Mouse (Mus musculus) ovary, postnatal 10 days (tissue): ENCODE measurements around the gene Tdgf1.
A peak's percentile ranks its signal among the peaks of the same experiment; 100 is the strongest.

Source experiments
- DNase-seq: peaks from one replicate; pipeline ENCODE4 v3.0.0; 2022; ENCODE audit warnings: low spot score

The Tdgf1 gene

DNA sequence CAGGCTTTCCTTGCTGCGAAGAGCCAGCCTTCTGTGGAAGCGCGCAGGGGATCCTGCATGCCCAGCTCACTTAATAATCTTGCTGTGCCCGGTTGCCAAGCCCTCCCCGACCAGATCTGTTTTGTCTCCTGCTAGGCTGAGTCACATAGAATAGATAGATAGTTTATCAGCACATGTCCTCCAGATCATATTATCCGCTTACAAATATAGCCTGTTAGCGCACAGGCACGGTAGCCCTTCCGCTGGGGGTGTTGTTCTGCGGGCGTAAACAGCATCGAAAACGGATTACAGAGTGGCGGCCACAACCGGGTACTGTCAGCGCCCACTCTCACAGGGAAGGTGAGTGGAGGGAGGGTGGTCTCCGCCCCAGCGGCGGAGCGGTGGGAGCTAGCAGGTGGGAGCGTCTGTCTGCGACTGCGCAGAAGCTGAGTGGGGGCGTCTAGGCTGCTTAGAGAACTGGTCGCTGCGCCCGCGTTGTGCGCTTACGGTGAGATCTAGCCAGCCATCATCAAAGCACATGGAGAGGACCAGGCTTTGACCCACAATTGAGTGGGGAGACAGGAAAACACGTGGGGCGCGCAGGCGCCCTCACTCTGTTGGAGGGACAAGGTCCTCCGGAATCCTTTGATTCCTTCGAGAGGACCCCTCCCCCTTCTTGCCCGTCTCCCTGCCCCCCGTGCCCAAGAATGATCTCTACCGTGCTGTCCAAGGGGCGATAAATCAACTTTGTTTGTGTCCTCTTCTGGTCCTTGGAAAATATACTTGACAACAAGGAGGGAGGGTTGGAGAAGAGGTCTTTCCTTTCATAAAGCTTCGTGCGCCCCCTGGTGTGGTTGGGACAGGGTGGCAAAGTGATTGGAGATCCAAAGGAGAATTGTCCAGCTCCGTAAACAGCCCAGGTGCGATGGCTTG, 7.8 kb upstream of the Tdgf1 start:
- DNase-seq = peak; percentile 53

DNA sequence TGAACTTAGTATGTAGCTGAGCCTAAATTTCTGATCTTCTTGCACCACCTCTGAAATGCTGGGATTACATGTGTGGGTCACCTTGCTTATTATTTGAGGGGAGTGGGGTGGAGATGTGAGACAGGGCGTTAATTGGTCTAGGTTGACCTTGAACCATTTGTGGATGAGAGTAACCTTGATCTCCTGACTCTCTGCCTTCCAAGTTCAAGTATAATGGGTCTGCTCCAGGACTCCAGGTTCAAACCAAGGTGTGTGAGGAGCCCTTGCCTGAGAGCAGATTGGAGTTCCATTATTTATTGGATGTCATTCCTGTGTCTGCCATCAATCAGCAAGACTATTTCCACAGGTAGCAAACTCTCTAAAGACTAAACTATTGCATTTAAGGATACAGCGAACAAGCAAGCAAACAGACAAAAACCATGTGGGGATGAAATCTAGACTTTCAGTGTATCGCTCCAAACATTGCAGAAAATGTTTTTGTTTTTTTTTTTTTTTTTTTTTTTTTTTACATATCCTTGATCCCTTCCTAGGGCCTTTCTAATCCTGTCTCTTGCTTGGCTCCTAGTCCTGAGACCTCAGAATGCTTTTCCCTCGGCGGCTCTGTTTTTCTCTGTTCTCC, 7.1 kb upstream of the Tdgf1 start:
- no peak for DNase-seq

DNA sequence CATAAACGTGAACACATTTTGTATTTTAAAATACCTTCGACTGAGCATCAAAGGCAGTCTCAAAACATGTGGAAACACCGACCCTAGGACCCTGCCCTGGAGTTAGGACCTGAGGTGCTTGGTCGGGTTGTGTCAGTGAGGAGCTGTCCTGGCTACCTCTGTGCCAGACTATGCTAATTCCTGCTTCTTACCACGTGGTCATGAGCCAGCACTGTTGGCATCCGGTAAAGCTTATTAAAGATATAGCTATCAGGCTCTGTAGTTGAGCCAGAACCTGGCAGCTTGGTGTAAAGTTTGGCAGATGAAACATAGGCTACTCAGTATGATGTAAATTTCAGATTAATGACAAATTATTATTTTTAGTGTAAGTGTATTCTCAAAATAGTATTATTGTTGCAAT, 6.4 kb upstream of the Tdgf1 start:
- no peak for DNase-seq

DNA sequence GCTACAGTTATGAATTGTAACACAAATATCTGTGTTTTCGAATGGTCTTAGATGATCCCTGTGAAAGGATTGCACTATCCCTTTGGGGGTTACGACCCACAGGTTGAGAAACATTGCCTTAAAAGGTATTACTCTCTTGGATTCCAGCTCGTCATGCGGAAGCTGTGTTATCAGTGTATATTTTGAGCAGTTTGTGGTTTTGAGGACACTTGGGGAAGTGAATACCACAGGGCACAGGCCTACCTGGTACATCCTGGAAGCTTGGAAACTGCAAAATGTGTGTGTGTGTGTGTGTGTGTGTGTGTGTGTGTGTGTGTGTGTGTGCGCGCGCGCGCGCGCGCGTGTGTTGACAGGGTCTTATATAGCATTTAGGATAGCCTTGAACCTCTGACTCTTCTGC, 5.9 kb upstream of the Tdgf1 start:
- no peak for DNase-seq

DNA sequence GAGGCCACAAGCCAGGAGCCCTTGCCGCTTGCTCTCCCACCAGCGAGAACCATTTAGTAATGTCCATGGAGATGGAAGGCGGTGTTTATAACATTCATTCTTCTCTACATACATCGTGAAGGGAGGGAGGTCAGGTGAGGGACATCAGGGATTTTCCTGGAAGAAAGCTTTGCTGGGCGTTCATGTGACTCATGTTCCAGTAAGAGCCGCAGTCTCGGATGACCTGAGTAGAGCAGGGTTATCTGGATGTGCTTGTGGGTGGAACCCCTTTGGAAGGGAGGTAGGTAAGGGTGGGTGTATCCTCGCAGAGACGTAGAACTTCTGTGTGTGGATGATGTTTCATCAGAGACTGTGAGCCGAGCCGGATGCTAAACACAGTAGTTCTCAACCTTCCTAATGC, 5.4 kb upstream of the Tdgf1 start, which contains the start of gene Lrrc2:
TSS of gene Lrrc2 (plus strand) at position 149 of the 400 bp plus-strand sequence.
- no peak for DNase-seq

DNA sequence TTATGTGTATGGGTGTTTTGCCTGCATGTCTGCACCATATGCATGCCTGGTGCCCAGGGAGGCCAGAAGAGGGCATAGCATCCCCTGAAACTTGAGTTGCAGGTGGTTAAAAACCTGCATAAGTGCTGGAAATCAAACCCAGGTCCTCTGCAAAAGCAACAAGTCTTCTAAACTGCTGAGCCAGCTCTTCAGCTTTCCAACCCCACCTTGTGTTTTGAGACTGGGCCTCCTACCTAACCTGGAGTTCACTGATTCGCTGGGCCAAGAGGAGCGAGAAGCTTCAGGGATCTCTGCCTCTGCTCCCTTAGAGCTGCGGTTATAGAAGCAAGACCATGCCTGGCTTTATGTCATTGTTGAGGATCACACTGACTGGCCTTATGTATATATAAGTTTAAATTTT, 4.2 kb upstream of the Tdgf1 start:
- DNase-seq = no peak

DNA sequence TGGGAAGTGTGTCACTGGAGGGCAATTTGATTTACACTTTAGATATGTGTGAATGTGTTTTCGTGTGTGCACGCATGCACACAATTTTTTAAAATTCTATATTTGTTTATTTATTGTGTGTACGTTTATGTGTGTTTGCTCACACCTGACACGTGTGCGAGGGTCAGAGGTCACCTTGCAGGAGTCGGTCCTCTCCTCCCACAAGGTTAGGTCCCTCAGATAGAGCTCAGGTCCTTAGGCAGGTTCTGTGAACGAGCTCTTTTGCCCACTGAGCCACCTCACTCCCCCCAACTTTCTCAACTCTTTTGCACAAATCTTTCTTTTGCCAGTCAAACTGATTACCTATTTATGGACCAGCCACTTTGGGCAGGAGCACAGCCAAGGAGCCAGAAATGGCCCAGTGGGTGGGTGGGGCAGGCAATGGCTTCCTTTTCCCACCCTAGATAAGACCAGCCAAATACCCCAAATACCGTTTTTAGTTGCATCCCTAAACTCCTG, 2.9 kb upstream of the Tdgf1 start:
- no peak for DNase-seq

DNA sequence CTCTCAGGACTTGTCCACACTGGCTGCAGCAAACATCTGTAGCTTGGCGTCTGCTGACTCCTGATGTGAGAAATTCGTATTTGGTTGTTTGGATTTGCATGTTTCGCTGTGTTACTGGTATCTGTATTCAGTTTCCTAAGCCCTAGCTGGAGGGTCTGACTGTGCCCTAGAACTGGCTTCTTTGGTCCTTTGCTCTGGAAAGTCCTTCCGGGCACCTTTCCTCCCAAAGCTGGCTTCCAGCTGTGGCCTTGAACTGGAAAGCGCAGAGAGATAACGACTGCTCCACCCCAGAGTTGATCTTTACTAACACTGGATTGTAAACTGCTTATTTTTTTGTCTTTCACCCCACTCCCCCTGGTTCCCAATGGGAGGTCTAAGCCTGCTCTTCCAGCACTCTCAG, 1.9 kb upstream of the Tdgf1 start:
- DNase-seq = no peak

DNA sequence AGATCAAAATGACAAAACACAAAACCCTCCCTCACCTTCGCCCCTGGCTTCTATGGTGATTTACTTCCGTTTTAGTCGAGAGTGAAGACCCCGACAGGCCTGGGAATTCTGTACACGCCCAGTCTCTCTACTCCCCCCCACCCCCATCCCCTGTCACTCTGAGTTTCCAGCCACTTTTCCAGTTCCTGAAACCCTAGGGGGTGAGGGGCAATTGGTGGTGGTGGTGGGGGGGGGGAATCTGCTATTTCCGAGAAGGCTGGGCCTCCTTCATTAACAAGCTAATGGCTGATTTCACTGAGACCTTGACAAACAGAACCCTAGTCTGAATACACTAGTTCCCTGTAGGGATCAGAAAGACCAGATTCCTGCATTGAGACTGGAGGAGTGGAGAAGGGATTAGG, 1.3 kb upstream of the Tdgf1 start:
- DNase-seq = no peak

DNA sequence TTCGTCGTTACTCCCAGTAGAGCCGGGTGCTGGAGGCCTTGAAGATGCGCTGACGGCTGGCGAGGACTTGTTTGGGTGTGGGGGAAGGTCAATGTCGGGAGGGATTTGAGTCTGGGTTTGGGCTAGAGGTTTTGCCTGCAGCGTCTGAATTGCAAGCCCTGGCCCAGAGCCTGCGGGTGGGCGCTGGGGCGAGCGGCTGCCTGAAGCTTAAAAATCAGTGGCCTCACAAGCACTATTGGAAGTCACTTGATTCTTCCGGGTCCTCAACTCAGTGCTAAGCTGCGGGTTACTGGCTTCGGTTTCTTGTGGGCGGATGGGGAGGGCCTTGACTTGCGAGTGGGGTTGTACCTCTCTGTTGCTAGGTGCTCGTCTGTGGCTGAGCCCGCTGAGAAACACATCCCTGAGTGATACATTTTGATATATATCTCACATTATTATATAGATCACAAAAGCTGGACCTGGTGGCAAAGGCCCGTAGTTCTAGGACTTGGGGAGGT, 638 bp upstream of the Tdgf1 start:
- no peak for DNase-seq

DNA sequence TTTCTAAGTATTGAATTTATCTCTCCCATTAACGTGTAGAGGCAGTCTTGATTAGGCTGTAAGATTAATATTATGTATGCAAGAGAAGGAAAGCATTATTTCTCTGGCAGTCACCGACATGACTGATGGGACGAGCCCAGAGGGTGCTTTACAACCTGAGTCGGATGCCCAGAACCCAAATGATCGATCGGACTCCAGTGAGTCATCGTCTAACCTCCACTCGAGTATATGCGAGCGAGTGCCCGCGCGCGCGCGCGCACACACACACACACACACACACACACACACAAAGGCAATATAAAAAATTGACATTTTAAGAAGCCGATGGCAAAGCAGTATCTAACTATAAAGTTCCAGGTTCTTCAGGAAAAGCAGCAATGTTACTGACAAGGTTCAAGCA, 615 bp downstream of the Tdgf1 start:
- no peak for DNase-seq

DNA sequence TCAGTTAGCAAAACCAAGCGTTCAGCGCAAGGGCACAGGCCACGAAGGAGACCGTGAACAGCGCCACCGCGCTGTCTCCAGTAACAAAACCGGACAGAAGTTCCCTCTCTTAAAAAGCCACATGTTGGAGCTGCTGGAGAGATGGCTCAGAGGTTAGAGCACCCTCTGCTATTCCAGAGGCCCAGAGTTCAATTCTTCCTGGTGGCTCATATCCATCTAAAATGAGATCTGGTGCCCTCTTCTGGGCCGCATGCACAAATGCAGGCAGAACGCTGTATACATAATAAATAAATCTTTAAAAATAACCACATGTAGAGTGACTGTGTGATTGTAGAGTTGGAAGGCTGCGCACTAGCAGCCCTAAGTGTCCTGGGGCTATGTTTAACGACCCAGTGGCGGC, 1.7 kb downstream of the Tdgf1 start:
- DNase-seq = no peak

DNA sequence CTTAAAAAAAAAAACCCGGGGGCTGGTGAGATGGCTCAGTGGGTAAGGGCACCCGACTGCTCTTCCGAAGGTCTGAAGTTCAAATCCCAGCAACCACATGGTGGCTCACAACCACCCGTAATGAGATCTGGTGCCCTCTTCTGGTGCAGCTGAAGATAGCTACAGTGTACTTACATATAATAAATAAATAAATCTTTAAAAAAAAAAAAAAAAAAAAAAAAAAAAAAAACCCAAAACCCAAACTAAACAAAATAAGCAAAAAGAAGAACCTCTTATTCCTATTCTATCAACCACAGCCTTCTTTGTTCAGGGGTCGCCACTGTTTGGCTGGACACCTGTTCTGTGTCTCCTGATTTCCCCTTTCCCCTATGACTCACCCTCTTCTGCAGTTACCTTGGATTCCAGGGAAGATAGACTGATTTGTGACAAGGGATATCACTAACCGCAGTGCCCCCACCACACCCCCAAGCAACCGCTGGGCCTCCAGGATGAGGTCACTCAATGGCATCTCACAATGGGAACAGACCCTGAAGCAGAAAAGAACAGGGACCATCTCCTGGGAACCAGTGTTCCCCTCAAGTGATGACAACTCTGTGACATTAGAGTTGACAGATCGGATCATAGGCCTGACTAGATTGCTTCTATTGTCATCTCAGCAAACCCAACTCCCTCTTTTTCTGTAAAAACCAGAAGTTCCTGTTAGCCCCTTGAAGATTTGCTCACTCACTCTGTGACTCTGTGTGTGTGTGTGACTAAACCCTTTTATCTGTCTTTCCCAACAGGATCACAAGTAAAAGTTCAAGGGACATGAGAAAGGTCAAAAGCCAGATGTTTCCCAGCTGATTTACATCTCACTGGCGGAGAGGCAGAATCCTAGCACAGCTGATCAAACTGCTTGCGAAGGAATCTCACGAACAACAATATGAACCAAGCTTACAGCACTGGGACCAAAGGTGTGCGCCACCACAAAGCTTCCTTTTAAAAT, 8.2 kb downstream of the Tdgf1 start:
- DNase-seq = no peak

DNA sequence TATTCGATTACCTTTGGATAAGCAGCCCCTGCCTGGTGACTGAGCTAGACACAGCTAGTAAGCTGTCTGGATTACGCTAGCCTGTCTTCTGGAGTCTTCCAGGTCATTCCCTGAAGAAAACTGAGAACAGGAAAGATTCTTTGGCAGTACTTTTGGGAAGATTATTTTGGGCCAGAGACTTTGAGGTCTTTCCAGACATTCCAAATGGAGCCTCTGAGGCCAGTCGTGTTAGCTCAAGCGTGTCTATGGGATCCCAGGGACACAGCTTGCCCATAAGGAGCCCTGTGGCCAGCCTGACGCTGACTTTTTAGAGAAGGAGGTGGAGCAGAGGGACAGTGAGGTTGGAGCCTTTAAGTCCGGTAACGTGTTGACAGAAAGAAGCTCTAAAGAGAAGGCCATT, 10.0 kb downstream of the Tdgf1 start:
- no peak for DNase-seq

DNA sequence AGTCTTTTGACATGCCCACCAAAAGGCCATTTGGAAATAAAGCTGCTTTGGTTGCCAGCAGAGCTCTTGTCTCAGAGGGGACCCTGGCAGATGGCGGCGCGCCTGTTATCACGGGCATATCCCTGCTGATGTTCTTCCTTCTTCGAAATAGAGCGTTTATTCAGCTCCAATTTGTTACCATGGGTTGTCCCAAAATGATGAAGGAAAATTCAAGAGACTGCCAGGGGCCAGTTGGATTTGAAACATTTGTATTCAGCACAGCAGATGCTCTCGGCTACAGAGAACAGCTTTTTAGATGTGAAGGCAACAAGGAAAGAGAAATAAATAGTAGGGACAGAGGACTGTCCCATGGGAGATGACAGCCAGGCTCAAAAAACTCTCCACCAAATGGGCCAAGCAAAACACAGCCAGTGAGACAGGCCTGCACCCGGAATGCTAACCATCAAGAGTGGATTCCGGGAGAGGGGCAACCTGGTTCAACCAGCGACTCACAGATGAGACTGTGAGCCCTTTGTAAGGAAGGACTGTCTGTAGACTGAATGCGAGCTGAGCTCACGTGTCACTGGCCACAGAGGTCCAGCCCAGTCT, 12.0 kb downstream of the Tdgf1 start:
- DNase-seq = no peak

DNA sequence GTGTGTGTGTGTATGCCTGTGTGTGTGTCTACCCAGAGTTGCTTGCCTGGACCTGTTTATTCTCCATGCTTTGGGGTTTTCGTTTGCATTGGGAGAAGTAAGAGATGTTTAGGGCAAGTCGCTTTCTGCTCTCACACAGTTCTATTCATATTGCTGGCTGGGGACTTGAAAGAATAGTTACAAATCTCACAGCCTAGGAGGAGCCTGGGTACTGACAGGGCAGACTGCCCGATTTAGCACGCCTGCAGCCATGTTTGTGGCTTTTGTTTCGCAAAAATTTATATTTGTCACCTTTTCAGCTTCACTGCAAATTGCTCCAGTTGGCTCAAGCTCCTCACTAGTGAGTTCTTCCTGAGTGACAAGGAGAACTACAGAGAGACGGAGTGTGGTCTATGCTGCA, 14.4 kb downstream of the Tdgf1 start:
- no peak for DNase-seq

DNA sequence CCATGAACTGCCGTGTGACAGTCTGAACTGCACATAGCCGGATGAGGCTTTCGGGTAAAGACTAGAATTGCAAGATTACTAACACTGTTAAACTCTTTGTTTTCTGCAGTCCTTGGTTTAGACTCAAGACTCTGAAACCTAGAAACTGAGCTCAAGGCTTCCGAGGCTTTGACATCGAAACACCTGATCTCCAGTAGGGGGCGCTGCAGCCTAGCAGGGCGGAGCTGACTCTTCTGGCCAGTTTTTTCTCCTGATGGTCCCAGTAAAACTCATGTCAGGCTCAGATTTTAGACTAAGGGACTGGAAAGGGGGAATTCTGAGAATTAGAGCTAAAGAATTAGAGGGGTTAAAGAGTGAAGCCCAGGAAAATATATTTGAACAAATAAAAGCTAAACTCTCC, 23.2 kb downstream of the Tdgf1 start:
- peak; percentile 49 for DNase-seq

DNA sequence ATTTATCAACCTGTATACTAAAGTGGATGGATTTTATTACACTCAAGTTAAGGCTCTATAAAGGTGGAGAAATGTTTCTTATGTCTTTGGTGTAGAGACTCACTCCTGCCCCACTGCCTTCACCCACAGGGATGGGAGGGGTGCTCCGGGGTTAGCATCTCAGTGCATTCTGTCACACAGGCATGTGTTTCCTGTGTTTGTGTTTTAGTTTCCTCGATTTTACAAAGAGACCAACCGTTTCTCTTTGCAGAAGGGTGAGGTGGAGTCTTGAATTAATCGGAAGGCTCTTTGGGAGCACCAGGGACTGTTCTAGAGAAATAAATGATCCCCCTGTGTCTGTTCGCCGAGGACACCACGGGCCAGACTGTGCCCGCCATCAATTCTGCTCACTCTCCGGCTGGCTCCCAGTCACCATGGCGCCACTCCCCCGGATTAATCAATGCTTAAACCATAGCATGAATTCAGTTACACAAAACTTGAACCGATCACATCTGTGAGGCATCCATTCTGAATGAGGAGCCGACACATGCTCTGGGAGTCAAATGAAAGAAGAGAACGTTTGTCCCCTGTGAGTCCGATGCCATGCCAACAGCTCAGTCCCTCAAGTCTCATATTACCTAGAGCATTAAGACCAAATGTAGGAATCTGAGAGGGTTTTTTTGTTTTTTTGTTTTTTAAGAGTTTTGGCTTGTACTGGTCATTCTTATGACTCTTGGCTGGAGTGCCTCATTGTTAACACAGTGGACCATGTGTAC, 25.1 kb downstream of the Tdgf1 start:
- no peak for DNase-seq

DNA sequence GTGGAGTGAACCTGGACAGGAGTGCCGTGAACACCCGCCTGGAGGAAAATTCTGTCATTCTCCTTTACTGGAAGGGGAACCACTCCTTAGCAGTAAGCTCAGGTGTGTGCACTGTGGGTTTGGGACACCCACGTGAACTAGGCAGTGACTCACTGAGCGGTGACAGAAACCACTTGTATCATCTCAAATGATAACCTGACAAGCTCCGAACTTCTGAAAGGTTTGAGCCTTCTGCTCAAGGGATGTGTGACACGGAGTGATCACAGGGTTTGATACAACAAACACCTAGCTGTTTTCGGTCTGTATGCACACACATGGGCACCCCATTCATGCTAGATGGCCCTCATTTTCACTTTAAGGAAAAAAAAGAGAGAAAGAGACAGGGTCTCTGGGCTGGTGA, 29.2 kb downstream of the Tdgf1 start, which contains the start of gene Fam240a:
TSS of gene Fam240a (minus strand) at position 76 of the 400 bp plus-strand sequence.
- no peak for DNase-seq

DNA sequence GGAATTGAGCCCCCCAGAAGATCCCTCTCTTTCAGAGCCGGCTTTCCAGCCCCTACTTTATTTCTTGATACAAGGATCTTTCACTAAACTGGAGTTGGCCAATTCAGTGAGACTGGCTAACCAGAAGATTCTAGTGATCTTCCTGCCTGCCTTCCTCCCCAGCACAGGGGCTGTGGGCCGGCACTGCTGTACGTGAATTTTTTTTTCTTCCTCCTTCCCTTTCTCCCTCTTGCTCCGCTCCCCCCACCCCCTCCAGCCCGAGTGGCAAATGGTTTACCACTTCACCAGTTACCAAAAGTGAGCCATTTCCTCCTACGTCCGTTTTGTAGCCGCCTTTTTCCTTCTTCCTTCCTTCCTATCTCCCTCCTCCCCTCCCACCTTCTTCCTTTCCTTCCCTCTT, 30.5 kb downstream of the Tdgf1 start:
- no peak for DNase-seq
